Mouse (Mus musculus) CH12.LX (cell line): Measurements from ENCODE around the gene Prkg1. TPM values are rescaled to one million over a fixed set of nuclear protein-coding genes. Genes with fewer than 3 reads are reported as not detected.

Experiments
- DNase-seq: peaks from one replicate; pipeline ENCODE4 v3.0.0-alpha.2; 2013; ENCODE audit errors: extremely low read depth
- H3K27ac ChIP-seq: 2 replicates; pipeline ENCODE4 v1.5.1; 2012; ENCODE audit warnings: low read depth, mild to moderate bottlenecking, control low read depth, moderate library complexity; ENCODE audit not compliant: insufficient read depth
- H3K27me3 ChIP-seq: replicated peaks from 2 replicates; pipeline ENCODE3; 2012; ENCODE audit warnings: inconsistent platforms
- H3K36me3 ChIP-seq, 2 experiments: replicated peaks in 1 of 2; 2 replicates each; pipeline versions ENCODE3 to v1.6.1; 2012; ENCODE audit warnings: inconsistent platforms in 1 of 2, low read length in 1 of 2, mild to moderate bottlenecking in 1 of 2, mixed read lengths in 1 of 2, moderate library complexity in 1 of 2; ENCODE audit not compliant: control insufficient read depth in 1 of 2, insufficient read depth in 1 of 2
- H3K4me1 ChIP-seq, 2 experiments: 2 replicates each; pipeline ENCODE4 v1.6.1; 2012; ENCODE audit warnings: inconsistent platforms in 1 of 2, moderate library complexity in 1 of 2; ENCODE audit not compliant: insufficient read depth in 2 of 2, control insufficient read depth in 1 of 2
- H3K4me2 ChIP-seq: 2 replicates; pipeline ENCODE4 v1.6.1; 2012; ENCODE audit warnings: low read depth, mild to moderate bottlenecking, control low read depth; ENCODE audit not compliant: poor library complexity, insufficient read depth, severe bottlenecking
- H3K4me3 ChIP-seq, 3 experiments: fragments of 150-350 bp in 1 of 3; sonication (generic) in 1 of 3; replicated peaks in 1 of 3; 2 replicates each; pipeline versions ENCODE3 to v1.5.1; 2011 to 2012; ENCODE audit warnings: low read depth in 2 of 3, low read length in 2 of 3, mild to moderate bottlenecking in 2 of 3, moderate library complexity in 2 of 3, control low read depth in 1 of 3, improper control_type of control experiment in 1 of 3, inconsistent platforms in 1 of 3, mixed read lengths in 1 of 3; ENCODE audit not compliant: poor library complexity in 1 of 3
- H3K79me2 ChIP-seq: replicated peaks from 2 replicates; pipeline ENCODE4 v1.6.1; 2012; ENCODE audit warnings: mild to moderate bottlenecking, moderate library complexity; ENCODE audit not compliant: control insufficient read depth, poor library complexity, insufficient read depth, severe bottlenecking; ENCODE audit errors: extremely low read depth
- H3K9ac ChIP-seq: 2 replicates; pipeline ENCODE4 v1.6.1; 2012; ENCODE audit warnings: low read depth, mild to moderate bottlenecking, control low read depth, moderate library complexity; ENCODE audit not compliant: insufficient read depth
- H3K9me3 ChIP-seq: replicated peaks from 2 replicates; pipeline ENCODE3; 2012; ENCODE audit warnings: low read length, inconsistent platforms, mixed read lengths
- BHLHE40 ChIP-seq: IDR thresholded peaks from 2 replicates; pipeline ENCODE4 v1.6.1; 2011; ENCODE audit warnings: mild to moderate bottlenecking, low read depth, low read length, improper control_type of control experiment
- CHD1 ChIP-seq: IDR thresholded peaks from 2 replicates; pipeline ENCODE4 v1.6.1; 2012; ENCODE audit warnings: low read depth, low read length, improper control_type of control experiment, inconsistent platforms
- CHD2 ChIP-seq: IDR thresholded peaks from 2 replicates; pipeline ENCODE4 v1.6.1; 2011; ENCODE audit warnings: low read length, improper control_type of control experiment
- CTCF ChIP-seq, 2 experiments: IDR thresholded peaks in 1 of 2; conservative IDR thresholded peaks in 1 of 2; 2 replicates each; pipeline ENCODE4 v1.5.1; 2011 to 2012; ENCODE audit warnings: low read depth in 2 of 2, low read length in 2 of 2, improper control_type of control experiment in 1 of 2, inconsistent platforms in 1 of 2, mild to moderate bottlenecking in 1 of 2, moderate library complexity in 1 of 2
- E2F4 ChIP-seq: IDR thresholded peaks from 2 replicates; pipeline ENCODE4 v1.6.1; 2011; ENCODE audit warnings: low read depth, low read length, improper control_type of control experiment; ENCODE audit not compliant: insufficient replicate concordance
- EP300 ChIP-seq: IDR thresholded peaks from 2 replicates; pipeline ENCODE4 v1.6.1; 2011; ENCODE audit warnings: low read length, improper control_type of control experiment
- JUND ChIP-seq: conservative IDR thresholded peaks from 2 replicates; pipeline ENCODE4 v1.6.1; 2011; ENCODE audit warnings: low read depth, low read length, improper control_type of control experiment
- KAT2A ChIP-seq: IDR thresholded peaks from 2 replicates; pipeline ENCODE4 v1.6.1; 2012; ENCODE audit warnings: low read length, improper control_type of control experiment, inconsistent platforms; ENCODE audit not compliant: insufficient replicate concordance
- MAFK ChIP-seq: IDR thresholded peaks from 2 replicates; pipeline ENCODE4 v1.6.1; 2011; ENCODE audit warnings: low read length, improper control_type of control experiment; ENCODE audit not compliant: insufficient replicate concordance
- MAX ChIP-seq: IDR thresholded peaks from 2 replicates; pipeline ENCODE4 v1.6.1; 2011; ENCODE audit warnings: low read length, improper control_type of control experiment
- MAZ ChIP-seq: IDR thresholded peaks from 2 replicates; pipeline ENCODE4 v1.6.1; 2012; ENCODE audit warnings: low read depth, mild to moderate bottlenecking, inconsistent platforms, low read length, improper control_type of control experiment, moderate library complexity
- MXI1 ChIP-seq: IDR thresholded peaks from 2 replicates; pipeline ENCODE4 v1.6.1; 2011; ENCODE audit warnings: mild to moderate bottlenecking, low read depth, low read length, improper control_type of control experiment
- NELFE ChIP-seq: IDR thresholded peaks from 2 replicates; pipeline ENCODE4 v1.6.1; 2011; ENCODE audit warnings: low read depth, low read length, improper control_type of control experiment
- NRF1 ChIP-seq: IDR thresholded peaks from 2 replicates; pipeline ENCODE4 v1.6.1; 2014; ENCODE audit warnings: low read depth, mild to moderate bottlenecking, inconsistent platforms, low read length, improper control_type of control experiment, moderate library complexity
- POLR2AphosphoS2 ChIP-seq: IDR thresholded peaks from 2 replicates; pipeline ENCODE4 v1.6.1; 2011; ENCODE audit warnings: low read depth, low read length, improper control_type of control experiment
- RAD21 ChIP-seq: IDR thresholded peaks from 2 replicates; pipeline ENCODE4 v1.6.1; 2011; ENCODE audit warnings: low read depth, mild to moderate bottlenecking, low read length, improper control_type of control experiment, moderate library complexity
- RCOR1 ChIP-seq: conservative IDR thresholded peaks from 2 replicates; pipeline ENCODE4 v1.6.1; 2012; ENCODE audit warnings: low read depth, mild to moderate bottlenecking, inconsistent platforms, low read length, improper control_type of control experiment
- SIN3A ChIP-seq: IDR thresholded peaks from 2 replicates; pipeline ENCODE4 v1.6.1; 2012; ENCODE audit warnings: low read length, improper control_type of control experiment, inconsistent platforms
- TCF12 ChIP-seq: IDR thresholded peaks from 2 replicates; pipeline ENCODE4 v1.6.1; 2014; ENCODE audit warnings: low read depth, mild to moderate bottlenecking, inconsistent platforms, low read length, improper control_type of control experiment
- UBTF ChIP-seq: IDR thresholded peaks from 2 replicates; pipeline ENCODE4 v1.6.1; 2012; ENCODE audit warnings: low read depth, mild to moderate bottlenecking, inconsistent platforms, low read length, improper control_type of control experiment, moderate library complexity
- USF1 ChIP-seq: IDR thresholded peaks from 2 replicates; pipeline ENCODE4 v1.6.1; 2014; ENCODE audit warnings: low read depth, mild to moderate bottlenecking, inconsistent platforms, low read length, improper control_type of control experiment
- ZKSCAN1 ChIP-seq: IDR thresholded peaks from 2 replicates; pipeline ENCODE4 v1.6.1; 2012; ENCODE audit warnings: low read depth, inconsistent platforms, low read length, improper control_type of control experiment, borderline replicate concordance
- ZMIZ1 ChIP-seq: IDR thresholded peaks from 2 replicates; pipeline ENCODE4 v1.6.1; 2012; ENCODE audit warnings: low read depth, mild to moderate bottlenecking, inconsistent platforms, low read length, improper control_type of control experiment
- ZNF384 ChIP-seq: IDR thresholded peaks from 2 replicates; pipeline ENCODE4 v1.6.1; 2012; ENCODE audit warnings: low read depth, low read length, improper control_type of control experiment, inconsistent platforms
- dilution Hi-C: fragments of 300-500 bp; cut with MboI; formaldehyde crosslinking; loops from 2 replicates; pipeline ENCODE4 v1.14.3; 2020; ENCODE audit warnings: low sequenced_read_pairs; ENCODE audit not compliant: extremely low pct_unique_long_range_greater_than_20kb, extremely low pct_ligation_motif_present
- in situ Hi-C: fragments of 300-500 bp; cut with MboI; formaldehyde crosslinking; loops from 3 replicates; pipeline ENCODE4 v1.14.3; 2019; ENCODE audit warnings: low sequenced_read_pairs, low pct_ligation_motif_present, low pct_unique_long_range_greater_than_20kb, mixed read lengths
- polyA plus RNA-seq: library from polyadenylated mRNA; unstranded; fragments of >175 nt; gene quantifications from 2 replicates; pipeline ENCODE4 v1.2.1, GENCODE M21; 2012; ENCODE audit warnings: low read depth; ENCODE audit not compliant: insufficient read length
- total RNA-seq, 2 experiments: library from RNA; depleted of rRNA; stranded (reverse); fragments of 300-350 nt in 1 of 2; fragments of >200 nt in 1 of 2; gene quantifications; 2 replicates each; pipeline ENCODE4 v1.2.3; 2012 to 2014

The Prkg1 gene
- total and polyA plus RNA-seq, 3 experiments = not detected

GRCm38 (mm10) chr19:31602578-31602977 is 162.3 kb downstream of the Prkg1 start:
- Histone ChIP-seq H3K4me1 (peaks cover 0 to 6% of the 10 kb centered on the region in 2 experiments; a peak in 1 of 4 replicates), H3K4me3 (no peak overlapping the region), H3K9me3 (no peaks in the 10 kb centered on the region), H3K36me3 (no peaks in the 10 kb centered on the region), H3K79me2 (no peaks in the 10 kb centered on the region), H3K9ac (no peak overlapping the region), H3K27ac (no peak overlapping the region), H3K4me2 (no peak overlapping the region), H3K27me3 (no peaks in the 10 kb centered on the region)
- DNase-seq = peak; percentile 43
- in situ Hi-C loops (no loop called here), dilution Hi-C loops (no loop called here)
- TF ChIP-seq JUND = no peak
- TF ChIP-seq EP300 = 0 out of 2 replicates have a peak, but pooled peaks have one; percentile 23

DNA sequence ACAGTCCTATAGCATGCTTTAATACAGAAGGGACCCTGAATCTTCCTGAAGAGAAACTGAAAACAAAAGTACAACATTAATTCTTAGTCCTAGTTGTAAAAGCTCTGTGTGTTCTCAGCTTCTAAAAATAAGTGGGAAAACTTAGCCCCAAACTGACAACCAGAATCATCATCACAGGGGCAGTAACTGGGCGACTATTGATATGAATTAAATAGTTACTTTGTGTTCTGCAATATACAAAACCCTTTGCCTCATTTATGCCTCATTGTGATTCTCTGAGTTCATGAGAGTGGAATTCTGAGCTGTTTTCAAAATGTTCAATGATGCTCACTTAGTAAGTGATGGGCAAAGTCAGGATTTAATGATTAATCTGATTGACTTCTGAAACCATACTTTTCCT is 170.8 kb downstream of the Prkg1 start:
- dilution Hi-C loops (no loop called here), in situ Hi-C loops (no loop called here)
- no peak overlapping the region for H3K9ac ChIP-seq
- H3K27me3 ChIP-seq = no peaks in the 10 kb centered on the region
- no peak overlapping the region for H3K4me2 ChIP-seq
- H3K4me1 ChIP-seq = no peaks in the 10 kb centered on the region
- no peak overlapping the region for H3K4me3 ChIP-seq
- TF ChIP-seq TCF12 = no peak
- TF ChIP-seq RCOR1 = no peak
- TF ChIP-seq USF1 = no peak
- TF ChIP-seq ZKSCAN1 = no peak
- TF ChIP-seq SIN3A = no peak
- H3K27ac ChIP-seq = no peak overlapping the region
- no peaks in the 10 kb centered on the region for H3K36me3 ChIP-seq
- H3K9me3 ChIP-seq = no peaks in the 10 kb centered on the region
- H3K79me2 ChIP-seq = no peaks in the 10 kb centered on the region
- DNase-seq = no peak

- no peak for DNase-seq
- H3K36me3 ChIP-seq = no peaks in the 10 kb centered on the region
- H3K4me1 ChIP-seq = no peaks in the 10 kb centered on the region
- no peaks in the 10 kb centered on the region for H3K27me3 ChIP-seq
- dilution Hi-C loops = no loop called here
- no peak overlapping the region for H3K27ac ChIP-seq
- TF ChIP-seq UBTF (no peak), NELFE (no peak), USF1 (no peak), MAZ (no peak), CTCF (conservative IDR thresholded peaks at IDR 0.05 in 1 of 2, IDR thresholded peaks at IDR 0.05 in 1 of 2; ENCODE audit: low read depth in 2 of 2, low read length in 2 of 2) (no peak), RAD21 (no peak), POLR2AphosphoS2 (no peak), KAT2A (no peak), SIN3A (no peak), NRF1 (no peak), E2F4 (no peak), BHLHE40 (no peak), ZMIZ1 (no peak), CHD2 (no peak), MAX (no peak), CHD1 (no peak), ZNF384 (no peak), MXI1 (no peak), MAFK (no peak)
- TF ChIP-seq, all 38 proteins: peak for 0
- Histone ChIP-seq H3K79me2 (no peaks in the 10 kb centered on the region), H3K9me3 (no peaks in the 10 kb centered on the region), H3K9ac (no peak overlapping the region), H3K4me3 (no peak overlapping the region), H3K4me2 (no peak overlapping the region)
- in situ Hi-C loops = no loop called here
Measured at GRCm38 (mm10) chr19:31590701-31591100, 174.1 kb downstream of the Prkg1 start.
